Mouse (Mus musculus) midbrain, embryonic 13.5 days (tissue): ENCODE measurements around the gene Jade3. TPM values are rescaled to one million over a fixed set of nuclear protein-coding genes. Genes with fewer than 3 reads are reported as not detected.
A peak's percentile ranks its signal among the peaks of the same experiment; 100 is the strongest.

ENCODE experiments used
- ATAC-seq: fragments of 200-750 bp; cut with Nextera tagmentation; 2 replicates; pipeline ENCODE4 v1.8.0; 2017; ENCODE audit warnings: mild to moderate bottlenecking, moderate TSS enrichment, moderate library complexity
- H3K27ac ChIP-seq: fragments of 300-500 bp; sonication (generic); 2 replicates; pipeline ENCODE4 v1.5.1; 2015; ENCODE audit warnings: inconsistent platforms, mild to moderate bottlenecking, moderate library complexity
- H3K27me3 ChIP-seq: fragments of 300-500 bp; sonication (generic); 2 replicates; pipeline ENCODE4 v1.6.1; 2015; ENCODE audit warnings: mild to moderate bottlenecking, inconsistent platforms
- H3K36me3 ChIP-seq: fragments of 300-500 bp; sonication (generic); 2 replicates; pipeline ENCODE4 v1.6.1; 2015; ENCODE audit warnings: mild to moderate bottlenecking, inconsistent platforms
- H3K4me1 ChIP-seq: fragments of 300-500 bp; sonication (generic); replicated peaks from 2 replicates; pipeline ENCODE4 v1.6.1; 2015; ENCODE audit warnings: inconsistent platforms
- H3K4me2 ChIP-seq: fragments of 300-500 bp; sonication (generic); replicated peaks from 2 replicates; pipeline ENCODE4 v1.6.1; 2015; ENCODE audit warnings: moderate library complexity, mild to moderate bottlenecking, inconsistent platforms
- H3K4me3 ChIP-seq: fragments of 300-500 bp; sonication (generic); replicated peaks from 2 replicates; pipeline ENCODE4 v1.5.1; 2015; ENCODE audit warnings: mild to moderate bottlenecking, inconsistent platforms
- H3K9ac ChIP-seq: fragments of 300-500 bp; sonication (generic); replicated peaks from 2 replicates; pipeline ENCODE4 v1.6.1; 2015; ENCODE audit warnings: mild to moderate bottlenecking, inconsistent platforms
- H3K9me3 ChIP-seq: fragments of 300-500 bp; sonication (generic); 2 replicates; pipeline ENCODE4 v1.6.1; 2016; ENCODE audit warnings: mild to moderate bottlenecking, inconsistent platforms
- WGBS: fragments of 180-500 bp; shearing (Covaris S2); methylation state at CpG from one replicate; pipeline ENCODE4 v1.1.7; 2015; 5-methylcytosine and 5-hydroxymethylcytosine counted together
- polyA plus RNA-seq: library from polyadenylated mRNA; unstranded; fragments of >200 nt; fragmentation: Nextera tagmentation; extraction: Ambion mirVana; gene quantifications from 2 replicates; pipeline ENCODE4 v1.2.1, GENCODE M21; 2015

Jade3 gene
- polyA plus RNA-seq, 1 experiment from 2014 or later = 6.5 TPM

GRCm38 (mm10) chrX:20418461-20418860, 7.0 kb upstream of the Jade3 start:
- Histone ChIP-seq H3K4me1 (no peaks in the 10 kb centered on the region), H3K36me3 (no peaks in the 10 kb centered on the region), H3K9ac (no peak overlapping the region), H3K9me3 (no peaks in the 10 kb centered on the region), H3K4me2 (no peak overlapping the region), H3K27ac (no peak overlapping the region), H3K27me3 (no peaks in the 10 kb centered on the region), H3K4me3 (no peak overlapping the region)
- ATAC-seq = no peak
- 98% methylated on average over 2 of the region's 2 CpGs for WGBS

- no peaks in the 10 kb centered on the region for H3K4me1 ChIP-seq
- ATAC-seq = no peak
- 87% methylated on average over 4 of the region's 4 CpGs for WGBS
Observed at GRCm38 (mm10) chrX:20419536-20419935, 6.0 kb upstream of the Jade3 start.

GRCm38 (mm10) chrX:20425839-20426449, 456 bp downstream of the Jade3 start:
- no peaks in the 10 kb centered on the region for H3K27me3 ChIP-seq
- H3K4me3 ChIP-seq = peak overlapping the region; percentile 59
- no peak; the same call in 1 of the 2 replicates for ATAC-seq
- H3K27ac ChIP-seq = peak overlapping the region; percentile 88
- H3K9ac ChIP-seq = peak overlapping the region; percentile 80
- no peaks in the 10 kb centered on the region for H3K36me3 ChIP-seq
- H3K9me3 ChIP-seq = no peaks in the 10 kb centered on the region
- H3K4me1 ChIP-seq = peaks cover 9% of the 10 kb centered on the region; the same call in 1 of the 2 replicates
- H3K4me2 ChIP-seq = peak overlapping the region; percentile 58
- 32% methylated on average over 27 of the region's 51 CpGs for WGBS

More at GRCm38 (mm10) chrX:20419536-20419935, 6.0 kb upstream of the Jade3 start:
- Histone ChIP-seq H3K4me3 (no peak overlapping the region), H3K9me3 (no peaks in the 10 kb centered on the region), H3K27ac (no peak overlapping the region), H3K9ac (no peak overlapping the region), H3K36me3 (no peaks in the 10 kb centered on the region), H3K27me3 (no peaks in the 10 kb centered on the region), H3K4me2 (no peak overlapping the region)

- no peak for ATAC-seq
- WGBS = 84% methylated on average over 2 of the region's 2 CpGs
Observed at GRCm38 (mm10) chrX:20483213-20483612, 57.7 kb downstream of the Jade3 start.

DNA sequence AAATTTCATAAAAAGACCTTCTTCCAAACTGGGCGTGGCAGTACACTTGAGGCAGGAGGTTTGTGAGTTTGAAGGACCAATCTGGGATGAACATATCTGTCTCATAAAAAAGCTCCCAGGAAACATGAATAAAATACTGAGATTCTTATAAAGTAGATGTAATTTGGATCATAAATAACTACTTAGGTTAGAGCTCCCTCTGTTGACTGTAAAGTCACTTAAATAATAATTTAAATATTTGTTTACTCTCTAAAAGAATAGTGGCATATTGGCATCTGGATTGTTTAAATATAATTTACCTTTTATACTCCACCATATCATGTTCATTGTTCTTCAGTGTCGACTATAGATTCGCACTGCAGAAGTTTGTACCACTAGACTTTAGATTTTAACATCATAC, 72.2 kb downstream of the Jade3 start:
- H3K9ac ChIP-seq = no peak overlapping the region
- WGBS = 88% methylated on average over 3 of the region's 3 CpGs
- no peak for ATAC-seq

More at GRCm38 (mm10) chrX:20483213-20483612, 57.7 kb downstream of the Jade3 start:
- H3K36me3 ChIP-seq = no peaks in the 10 kb centered on the region
- H3K4me3 ChIP-seq = no peak overlapping the region
- no peak overlapping the region for H3K27ac ChIP-seq
- no peaks in the 10 kb centered on the region for H3K9me3 ChIP-seq
- no peaks in the 10 kb centered on the region for H3K4me1 ChIP-seq
- H3K9ac ChIP-seq = no peak overlapping the region
- H3K4me2 ChIP-seq = no peak overlapping the region
- no peaks in the 10 kb centered on the region for H3K27me3 ChIP-seq

DNA sequence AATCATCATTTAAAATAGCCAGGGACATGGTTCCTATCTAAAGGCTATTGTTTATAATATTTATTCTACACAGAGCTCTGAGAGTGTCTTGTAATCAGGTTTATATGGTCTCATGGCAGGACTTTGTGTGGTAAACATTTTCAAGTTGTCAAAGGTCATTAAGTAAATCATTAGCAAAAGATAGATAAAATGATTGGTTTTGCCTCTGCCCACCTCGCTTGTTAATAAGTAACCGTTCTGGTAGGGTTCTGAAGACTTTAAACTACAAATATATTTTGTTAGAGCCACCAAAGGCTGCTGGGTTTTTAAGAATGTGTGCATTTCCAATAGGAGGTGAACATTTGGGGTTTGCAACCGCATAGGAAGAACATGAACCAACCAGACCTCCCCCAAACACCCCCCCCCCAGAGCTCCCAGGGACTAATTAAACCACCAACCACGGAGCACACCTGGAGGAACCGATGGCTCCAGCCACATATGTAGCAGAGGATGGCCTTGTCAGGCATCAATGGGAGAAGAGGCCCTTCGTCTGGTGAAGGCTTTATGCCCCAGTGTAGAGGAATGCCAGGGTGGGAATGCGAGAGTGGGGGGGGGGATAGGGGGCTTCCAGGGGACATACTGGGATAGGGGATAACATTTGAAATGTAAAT, 94.9 kb downstream of the Jade3 start:
- no peaks in the 10 kb centered on the region for H3K27me3 ChIP-seq
- H3K4me2 ChIP-seq = no peak overlapping the region
- H3K9me3 ChIP-seq = no peaks in the 10 kb centered on the region
- H3K4me3 ChIP-seq = no peak overlapping the region
- no peak overlapping the region for H3K27ac ChIP-seq
- no peak for ATAC-seq
- H3K36me3 ChIP-seq = peaks cover 10% of the 10 kb centered on the region
- no peaks in the 10 kb centered on the region for H3K4me1 ChIP-seq
- WGBS = 89% methylated on average over 7 of the region's 7 CpGs
- H3K9ac ChIP-seq = no peak overlapping the region

More for the DNA sequence above, 72.2 kb downstream of the Jade3 start:
- Histone ChIP-seq H3K27me3 (no peaks in the 10 kb centered on the region), H3K4me3 (no peak overlapping the region), H3K4me1 (no peaks in the 10 kb centered on the region), H3K27ac (no peak overlapping the region), H3K36me3 (0 out of 2 replicates have a peak, but pooled peaks cover 10% of the 10 kb centered on the region), H3K9me3 (no peaks in the 10 kb centered on the region), H3K4me2 (no peak overlapping the region)

GRCm38 (mm10) chrX:20521578-20521977, 96.1 kb downstream of the Jade3 start:
- H3K9ac ChIP-seq = no peak overlapping the region
- no peak for ATAC-seq
- no peaks in the 10 kb centered on the region for H3K4me1 ChIP-seq
- H3K27ac ChIP-seq = no peak overlapping the region
- H3K4me3 ChIP-seq = no peak overlapping the region
- H3K27me3 ChIP-seq = no peaks in the 10 kb centered on the region
- H3K9me3 ChIP-seq = no peaks in the 10 kb centered on the region
- H3K36me3 ChIP-seq = peaks cover 7% of the 10 kb centered on the region
- H3K4me2 ChIP-seq = no peak overlapping the region

GRCm38 (mm10) chrX:20532621-20533020, 107.1 kb downstream of the Jade3 start:
- Histone ChIP-seq H3K4me3 (no peak overlapping the region), H3K4me2 (no peak overlapping the region), H3K27me3 (no peaks in the 10 kb centered on the region), H3K4me1 (no peaks in the 10 kb centered on the region), H3K36me3 (no peaks in the 10 kb centered on the region), H3K9ac (no peak overlapping the region), H3K9me3 (no peaks in the 10 kb centered on the region), H3K27ac (no peak overlapping the region)
- ATAC-seq = no peak
- WGBS = 53% methylated on average over 1 of the region's 1 CpGs

- Histone ChIP-seq H3K27ac (no peak overlapping the region), H3K4me3 (no peak overlapping the region), H3K9ac (no peak overlapping the region), H3K9me3 (no peaks in the 10 kb centered on the region), H3K4me2 (no peak overlapping the region), H3K36me3 (no peaks in the 10 kb centered on the region), H3K27me3 (no peaks in the 10 kb centered on the region), H3K4me1 (no peaks in the 10 kb centered on the region)
- no peak for ATAC-seq
- WGBS = 81% methylated on average over 3 of the region's 3 CpGs
Observed at GRCm38 (mm10) chrX:20543867-20544266, 118.4 kb downstream of the Jade3 start.

GRCm38 (mm10) chrX:20547609-20548008, 122.1 kb downstream of the Jade3 start:
- no peak overlapping the region for H3K9ac ChIP-seq
- no peaks in the 10 kb centered on the region for H3K4me1 ChIP-seq
- no peak overlapping the region for H3K27ac ChIP-seq
- H3K27me3 ChIP-seq = no peaks in the 10 kb centered on the region
- no peaks in the 10 kb centered on the region for H3K36me3 ChIP-seq
- peak overlapping the region; percentile 41 for H3K4me3 ChIP-seq
- no peaks in the 10 kb centered on the region for H3K9me3 ChIP-seq
- peak overlapping the region; percentile 60 for H3K4me2 ChIP-seq
- WGBS = 57% methylated on average over 5 of the region's 5 CpGs
- no peak for ATAC-seq

GRCm38 (mm10) chrX:20548011-20548879, 122.8 kb downstream of the Jade3 start:
- peak; percentile 66 for ATAC-seq
- peak overlapping the region; percentile 60 for H3K4me2 ChIP-seq
- no peaks in the 10 kb centered on the region for H3K36me3 ChIP-seq
- WGBS = 29% methylated on average over 24 of the region's 24 CpGs
- no peaks in the 10 kb centered on the region for H3K4me1 ChIP-seq
- H3K9me3 ChIP-seq = no peaks in the 10 kb centered on the region
- no peak overlapping the region for H3K27ac ChIP-seq
- H3K27me3 ChIP-seq = no peaks in the 10 kb centered on the region
- H3K9ac ChIP-seq = peak overlapping the region; percentile 63
- H3K4me3 ChIP-seq = peak overlapping the region; percentile 41

- H3K9ac ChIP-seq = no peak overlapping the region
- ATAC-seq = no peak
- no peaks in the 10 kb centered on the region for H3K4me1 ChIP-seq
- H3K27me3 ChIP-seq = no peaks in the 10 kb centered on the region
- H3K4me2 ChIP-seq = peak overlapping the region; percentile 60; the same call in 1 of the 2 replicates
- H3K9me3 ChIP-seq = no peaks in the 10 kb centered on the region
- no peak overlapping the region; the same call in 1 of the 2 replicates for H3K4me3 ChIP-seq
- H3K36me3 ChIP-seq = no peaks in the 10 kb centered on the region
- no peak overlapping the region for H3K27ac ChIP-seq
- 35% methylated on average over 1 of the region's 1 CpGs for WGBS
Observed at GRCm38 (mm10) chrX:20548880-20549440, 123.5 kb downstream of the Jade3 start.
